ENCODE assay signal across 25 mouse cellular contexts in the genomic region with DNA sequence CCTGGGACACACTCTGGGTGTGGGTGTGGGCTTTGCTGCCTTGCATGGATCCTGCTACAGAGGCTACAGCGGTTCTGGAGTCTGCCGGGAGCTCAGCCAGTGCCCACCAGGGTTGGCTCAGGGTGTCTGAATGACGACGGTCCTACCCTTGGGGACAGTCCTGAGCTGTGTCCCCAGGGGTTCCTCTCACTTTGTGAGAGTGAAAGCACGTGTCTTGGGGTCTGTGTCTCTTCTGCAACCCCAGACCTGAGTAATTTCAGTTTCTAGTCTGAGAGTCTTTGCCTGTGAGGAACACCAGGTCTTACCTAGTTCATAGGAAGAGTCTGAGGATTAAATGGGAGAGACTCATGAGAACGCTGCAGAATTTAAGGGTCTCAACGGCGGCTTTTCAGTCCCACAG.
"Had no signal": no experiment of that assay in that cellular context is flagged by ENCODE, and none has a peak within 500 bp of the region (broad histone marks: within the 10 kb centered on the region; RNA-seq: fewer than 3 reads in every experiment).

No protein-coding gene starts in this region.

- H3K4me3 ChIP-seq: heart, embryonic 13.5 days; heart, embryonic 15.5 days; hindbrain, embryonic 13.5 days; hindbrain, embryonic 15.5 days; kidney, embryonic 15.5 days; limb, embryonic 12.5 days; liver, embryonic 13.5 days had no signal

- H3K4me1 ChIP-seq: hindbrain, embryonic 13.5 days; hindbrain, embryonic 15.5 days; limb, embryonic 12.5 days had no signal

- H3K9ac ChIP-seq: heart, embryonic 13.5 days; heart, embryonic 15.5 days; hindbrain, embryonic 13.5 days; hindbrain, embryonic 15.5 days; kidney, embryonic 15.5 days; limb, embryonic 12.5 days; liver, embryonic 13.5 days had no signal

- H3K27ac ChIP-seq: heart, embryonic 13.5 days; heart, embryonic 15.5 days; hindbrain, embryonic 13.5 days; hindbrain, embryonic 15.5 days; hindbrain, postnatal 0 days; kidney, embryonic 15.5 days; kidney, postnatal 0 days; limb, embryonic 12.5 days; liver, embryonic 13.5 days had no signal

- DNase-seq: gastrocnemius, postnatal 14 days; gastrocnemius, postnatal 36 days; heart, adult 18-20 months; heart, postnatal 14 days; heart, postnatal 36 days; kidney, adult 11 months; kidney, adult 2 months; kidney, adult 9 months; kidney, postnatal 14 days; kidney, postnatal 36 days; layer of hippocampus, adult 9-11 months; layer of hippocampus, postnatal 36 days; left cerebral cortex, postnatal 4 days; liver; liver, embryonic 13.5 days had no signal

- H3K27me3 ChIP-seq: heart, embryonic 13.5 days; heart, embryonic 15.5 days; hindbrain, embryonic 13.5 days; hindbrain, embryonic 15.5 days; kidney, embryonic 15.5 days; limb, embryonic 12.5 days; liver, embryonic 13.5 days had no signal

- H3K9me3 ChIP-seq: heart, embryonic 15.5 days; hindbrain, embryonic 13.5 days; hindbrain, embryonic 15.5 days; kidney, embryonic 15.5 days; liver, embryonic 13.5 days had no signal

- H3K4me2 ChIP-seq: heart, embryonic 11.5 days; heart, embryonic 13.5 days; heart, embryonic 15.5 days; hindbrain, embryonic 13.5 days; hindbrain, embryonic 15.5 days; kidney, embryonic 15.5 days; limb, embryonic 12.5 days; liver, embryonic 11.5 days; liver, embryonic 13.5 days had no signal

- H3K36me3 ChIP-seq: heart, embryonic 13.5 days; heart, embryonic 15.5 days; hindbrain, embryonic 13.5 days; hindbrain, embryonic 15.5 days; kidney, embryonic 15.5 days; limb, embryonic 12.5 days; liver, embryonic 13.5 days had no signal
